Mouse (Mus musculus): Measurements from ENCODE around the gene Hoxd3.

DNA sequence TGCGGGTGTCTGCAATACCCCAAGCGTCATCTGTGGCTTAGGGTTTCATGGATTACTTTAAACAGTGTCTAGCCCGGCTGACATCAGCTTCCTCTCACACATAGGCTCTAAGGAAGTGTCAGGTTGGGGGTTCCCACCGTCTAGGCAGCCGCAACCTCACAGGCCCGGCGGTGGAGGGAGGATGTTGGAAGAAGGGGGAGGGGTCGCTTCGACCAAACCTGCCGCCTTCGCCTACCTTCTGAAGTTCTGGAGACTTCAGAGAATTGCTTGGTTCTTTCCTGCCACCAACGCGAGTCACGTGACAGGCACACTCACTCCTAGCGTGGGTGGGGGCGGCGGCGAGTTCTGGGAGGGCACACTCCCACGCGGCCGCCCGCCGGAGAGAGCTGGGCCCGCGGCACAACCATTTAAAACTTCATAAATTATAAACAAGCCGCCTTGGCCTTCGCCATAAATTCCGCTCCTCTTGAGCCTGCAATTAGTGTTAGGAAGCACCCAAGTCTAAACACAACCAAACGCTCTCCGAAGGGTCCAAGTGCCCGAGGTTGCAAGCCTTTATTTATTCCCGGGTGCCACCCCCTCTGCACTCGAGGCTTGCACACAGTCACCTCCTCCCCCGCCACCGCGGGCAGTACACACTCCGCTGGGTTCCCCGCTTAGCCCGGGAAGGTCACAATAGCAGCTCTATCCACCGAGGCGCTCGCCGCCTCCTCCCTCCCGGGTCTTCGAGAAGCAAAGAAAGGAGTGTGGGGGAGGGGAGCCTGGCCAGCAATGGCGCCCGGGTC, 37.8 kb downstream of the Hoxd3 start:
- TF ChIP-seq POLR2A (IDR thresholded peaks at IDR 0.05; ENCODE audit: insufficient read depth, low read length) (no peak), CTCF (IDR thresholded peaks at IDR 0.05; ENCODE audit: low read depth, low read length) (no peak), EP300 (IDR thresholded peaks at IDR 0.05; ENCODE audit: insufficient read depth, low read depth, low read length) (no peak)

Data from ES-Bruce4 (cell line).